Mouse (Mus musculus): ENCODE data around the gene Znrf4. TPM values are rescaled to one million over a fixed set of nuclear protein-coding genes. Genes with fewer than 3 reads are reported as not detected.

Znrf4 gene
- polyA plus RNA-seq, 1 experiment from 2014 or later, result not detected

- 3% methylated on average over 32 of the region's 32 CpGs for WGBS
- H3K4me2 ChIP-seq, result peak overlapping the region; percentile 96
- H3K36me3 ChIP-seq, result no peaks in the 10 kb centered on the region
- peak overlapping the region; percentile 64 for H3K4me3 ChIP-seq
- ATAC-seq (ENCODE audit: extremely low read depth, insufficient number of reproducible peaks, low FRiP score, low TSS enrichment), result no peak
- peaks cover 65% of the 10 kb centered on the region for H3K4me1 ChIP-seq
- peaks cover 68% of the 10 kb centered on the region for H3K27me3 ChIP-seq (replicated peaks)
- H3K9me3 ChIP-seq, result peaks cover 6% of the 10 kb centered on the region; the same call in 1 of the 2 replicates
- H3K9ac ChIP-seq, result peak overlapping the region; percentile 88
- H3K27ac ChIP-seq (replicated peaks), result no peak overlapping the region
Measured at GRCm38 (mm10) chr17:56474311-56474830, 37.9 kb downstream of the Znrf4 start.

DNA sequence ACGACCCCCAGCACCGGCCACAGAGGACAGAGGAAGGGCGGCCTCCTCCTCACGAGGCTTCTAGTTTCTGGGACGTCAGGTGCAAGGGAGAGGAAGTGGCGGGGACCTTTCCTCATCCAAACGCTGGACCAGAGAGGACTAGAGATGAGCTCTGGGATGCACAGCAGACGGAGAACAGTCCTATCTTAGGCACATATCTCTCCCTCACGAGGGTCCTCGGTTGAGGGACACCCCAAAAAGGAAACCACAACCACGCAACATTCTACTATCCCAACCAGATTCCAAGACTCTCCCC is 38.7 kb downstream of the Znrf4 start:
- peak overlapping the region; percentile 64 for H3K4me3 ChIP-seq
- peak overlapping the region; percentile 96 for H3K4me2 ChIP-seq
- H3K9ac ChIP-seq, result peak overlapping the region; percentile 88
- no peaks in the 10 kb centered on the region for H3K36me3 ChIP-seq
- H3K27me3 ChIP-seq (replicated peaks), result peaks cover 68% of the 10 kb centered on the region
- H3K9me3 ChIP-seq, result peaks cover 6% of the 10 kb centered on the region; the same call in 1 of the 2 replicates
- 1% methylated on average over 11 of the region's 11 CpGs for WGBS
- H3K4me1 ChIP-seq, result peaks cover 71% of the 10 kb centered on the region
- ATAC-seq (ENCODE audit: extremely low read depth, insufficient number of reproducible peaks, low FRiP score, low TSS enrichment), result no peak
- no peak overlapping the region for H3K27ac ChIP-seq (replicated peaks)

DNA sequence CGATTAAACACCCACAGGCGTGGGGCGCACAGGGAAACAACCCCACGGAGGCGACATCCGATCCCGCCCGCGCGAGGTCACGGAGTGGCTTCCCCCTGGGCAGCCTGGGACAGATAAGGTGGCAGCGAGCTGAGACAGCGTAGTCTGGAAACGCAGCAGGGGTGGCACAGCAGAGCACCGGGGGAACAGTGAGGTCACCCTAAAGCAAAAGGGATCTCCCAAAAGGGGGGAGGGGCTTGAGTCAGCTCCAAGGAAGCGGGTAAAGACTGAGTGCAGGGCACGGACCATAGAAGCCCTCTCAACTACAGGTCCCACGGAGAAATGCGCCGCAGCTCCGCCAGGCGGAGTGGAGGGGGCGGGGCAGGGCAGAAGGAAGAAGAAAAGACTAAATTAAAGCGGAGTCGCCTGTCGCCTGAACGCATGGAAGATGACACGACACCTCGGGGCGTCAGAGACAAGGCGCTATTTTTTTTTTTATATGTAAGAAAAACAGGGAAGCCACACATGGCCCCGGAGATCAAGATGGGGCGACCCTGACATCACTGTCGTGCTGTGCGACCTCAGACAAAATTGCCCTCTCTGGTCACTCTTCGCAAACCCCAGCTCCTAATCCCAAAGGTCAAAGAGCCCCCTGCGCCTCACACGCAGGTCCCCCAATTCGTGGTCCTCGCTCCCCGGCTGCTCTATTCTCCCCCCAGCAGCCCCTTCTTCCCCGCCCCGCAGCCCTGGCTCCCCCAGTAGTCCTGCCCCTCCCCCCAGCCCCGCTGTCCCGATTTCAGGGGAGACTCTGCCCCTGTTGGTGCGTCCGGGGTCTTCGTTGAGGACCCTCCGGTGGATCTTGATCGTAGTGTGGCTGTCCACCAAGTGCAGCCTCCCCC is 39.3 kb downstream of the Znrf4 start:
- 2% methylated on average over 50 of the region's 50 CpGs for WGBS
- Histone ChIP-seq H3K9ac (peak overlapping the region; percentile 88), H3K27me3 (replicated peaks) (peaks cover 64% of the 10 kb centered on the region), H3K36me3 (no peaks in the 10 kb centered on the region; the same call in 1 of the 2 replicates), H3K4me1 (peaks cover 76% of the 10 kb centered on the region), H3K9me3 (peaks cover 6% of the 10 kb centered on the region; the same call in 1 of the 2 replicates), H3K27ac (replicated peaks) (no peak overlapping the region), H3K4me2 (peak overlapping the region; percentile 96), H3K4me3 (peak overlapping the region; percentile 64)
- ATAC-seq (ENCODE audit: extremely low read depth, insufficient number of reproducible peaks, low FRiP score, low TSS enrichment), result no peak

- 12% methylated on average over 16 of the region's 16 CpGs for WGBS
- H3K4me3 ChIP-seq, result peak overlapping the region; percentile 64
- H3K27me3 ChIP-seq (replicated peaks), result peaks cover 55% of the 10 kb centered on the region
- peak overlapping the region; percentile 88 for H3K9ac ChIP-seq
- H3K4me1 ChIP-seq, result peaks cover 83% of the 10 kb centered on the region
- no peak for ATAC-seq (ENCODE audit: extremely low read depth, insufficient number of reproducible peaks, low FRiP score, low TSS enrichment)
- peak overlapping the region; percentile 96 for H3K4me2 ChIP-seq
- H3K9me3 ChIP-seq, result peaks cover 6% of the 10 kb centered on the region; the same call in 1 of the 2 replicates
- no peaks in the 10 kb centered on the region; the same call in 1 of the 2 replicates for H3K36me3 ChIP-seq
- no peak overlapping the region for H3K27ac ChIP-seq (replicated peaks)
Measured at GRCm38 (mm10) chr17:56472121-56472520, 40.1 kb downstream of the Znrf4 start.

DNA sequence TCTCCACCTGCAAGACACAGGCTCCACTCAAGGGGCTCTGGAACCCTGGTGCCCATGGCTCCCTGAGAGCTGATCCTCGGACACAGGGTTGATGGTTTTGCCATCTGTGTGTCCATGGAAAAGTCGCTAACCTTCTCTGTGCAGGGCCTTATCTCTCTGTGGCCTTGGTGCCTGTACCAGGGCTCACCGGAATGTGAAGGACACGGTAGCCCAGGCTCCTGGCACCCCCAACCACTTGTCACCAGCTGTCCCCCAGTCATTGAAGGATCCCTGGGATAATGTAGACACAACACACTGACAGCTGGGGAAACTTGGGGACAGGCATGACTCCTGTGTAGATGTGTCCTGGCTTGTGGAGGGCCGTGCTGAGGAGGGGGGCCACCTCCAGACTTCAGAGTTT is 41.1 kb downstream of the Znrf4 start:
- Histone ChIP-seq H3K9me3 (no peaks in the 10 kb centered on the region), H3K36me3 (no peaks in the 10 kb centered on the region; the same call in 1 of the 2 replicates), H3K27ac (replicated peaks) (no peak overlapping the region), H3K27me3 (replicated peaks) (peaks cover 50% of the 10 kb centered on the region), H3K4me3 (no peak overlapping the region), H3K4me2 (no peak overlapping the region), H3K9ac (no peak overlapping the region; the same call in 1 of the 2 replicates), H3K4me1 (peaks cover 83% of the 10 kb centered on the region)
- ATAC-seq (ENCODE audit: extremely low read depth, insufficient number of reproducible peaks, low FRiP score, low TSS enrichment), result no peak
- 64% methylated on average over 5 of the region's 5 CpGs for WGBS

- 23% methylated on average over 10 of the region's 10 CpGs for WGBS
- H3K27me3 ChIP-seq (replicated peaks), result peaks cover 49% of the 10 kb centered on the region
- H3K4me3 ChIP-seq, result peak overlapping the region; percentile 51
- ATAC-seq (ENCODE audit: extremely low read depth, insufficient number of reproducible peaks, low FRiP score, low TSS enrichment), result no peak
- H3K4me1 ChIP-seq, result peaks cover 82% of the 10 kb centered on the region
- no peaks in the 10 kb centered on the region; the same call in 1 of the 2 replicates for H3K36me3 ChIP-seq
- H3K9ac ChIP-seq, result peak overlapping the region; percentile 81
- H3K9me3 ChIP-seq, result no peaks in the 10 kb centered on the region
- peak overlapping the region; percentile 76 for H3K4me2 ChIP-seq
- no peak overlapping the region for H3K27ac ChIP-seq (replicated peaks)
Measured at GRCm38 (mm10) chr17:56470571-56470970, 41.7 kb downstream of the Znrf4 start.

- H3K4me1 ChIP-seq, result peaks cover 77% of the 10 kb centered on the region
- H3K4me3 ChIP-seq, result peak overlapping the region; percentile 51
- no peaks in the 10 kb centered on the region; the same call in 1 of the 2 replicates for H3K36me3 ChIP-seq
- peak overlapping the region; percentile 76 for H3K4me2 ChIP-seq
- H3K27me3 ChIP-seq (replicated peaks), result peaks cover 43% of the 10 kb centered on the region
- H3K9me3 ChIP-seq, result no peaks in the 10 kb centered on the region
- H3K9ac ChIP-seq, result peak overlapping the region; percentile 81
- peak overlapping the region; percentile 83 for H3K27ac ChIP-seq (replicated peaks)
- no peak for ATAC-seq (ENCODE audit: extremely low read depth, insufficient number of reproducible peaks, low FRiP score, low TSS enrichment)
- WGBS, result 2% methylated on average over 23 of the region's 26 CpGs
Measured at GRCm38 (mm10) chr17:56470001-56470436, 42.2 kb downstream of the Znrf4 start.

DNA sequence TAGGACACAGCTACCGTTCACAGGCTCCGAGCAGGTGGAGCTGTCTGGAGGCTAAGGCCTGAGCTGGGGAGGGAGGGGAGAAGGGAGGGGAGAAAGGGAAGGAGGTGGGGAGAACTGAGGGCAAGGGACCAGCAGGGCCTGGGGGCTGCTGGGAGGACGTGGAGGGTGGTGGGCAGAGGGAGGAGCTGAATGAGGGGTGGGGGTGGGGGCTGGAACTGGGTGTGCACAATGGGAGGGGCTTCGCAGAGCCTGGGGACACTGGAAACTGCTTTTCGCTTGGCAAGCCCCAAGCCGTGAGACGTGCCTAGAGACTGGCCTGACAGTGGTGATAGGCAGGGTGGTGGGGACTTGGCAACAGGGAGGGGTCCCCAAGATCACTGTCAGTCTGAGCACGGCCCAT is 43.0 kb downstream of the Znrf4 start:
- ATAC-seq (ENCODE audit: extremely low read depth, insufficient number of reproducible peaks, low FRiP score, low TSS enrichment), result no peak
- 18% methylated on average over 8 of the region's 8 CpGs for WGBS
- Histone ChIP-seq H3K27me3 (replicated peaks) (peaks cover 36% of the 10 kb centered on the region), H3K4me1 (peaks cover 69% of the 10 kb centered on the region), H3K4me3 (peak overlapping the region; percentile 51), H3K9ac (peak overlapping the region; percentile 81), H3K4me2 (peak overlapping the region; percentile 76), H3K27ac (replicated peaks) (peak overlapping the region; percentile 83), H3K36me3 (no peaks in the 10 kb centered on the region; the same call in 1 of the 2 replicates), H3K9me3 (no peaks in the 10 kb centered on the region)

GRCm38 (mm10) chr17:56468870-56469269 is 43.4 kb downstream of the Znrf4 start:
- Histone ChIP-seq H3K27me3 (replicated peaks) (peaks cover 32% of the 10 kb centered on the region), H3K4me3 (peak overlapping the region; percentile 51), H3K4me2 (peak overlapping the region; percentile 76), H3K9ac (peak overlapping the region; percentile 81), H3K36me3 (no peaks in the 10 kb centered on the region; the same call in 1 of the 2 replicates), H3K9me3 (no peaks in the 10 kb centered on the region), H3K27ac (replicated peaks) (peak overlapping the region; percentile 83), H3K4me1 (peaks cover 68% of the 10 kb centered on the region)
- WGBS, result 34% methylated on average over 7 of the region's 7 CpGs
- peak; percentile 27; the same call in 1 of the 2 replicates for ATAC-seq (ENCODE audit: extremely low read depth, insufficient number of reproducible peaks, low FRiP score, low TSS enrichment)

DNA sequence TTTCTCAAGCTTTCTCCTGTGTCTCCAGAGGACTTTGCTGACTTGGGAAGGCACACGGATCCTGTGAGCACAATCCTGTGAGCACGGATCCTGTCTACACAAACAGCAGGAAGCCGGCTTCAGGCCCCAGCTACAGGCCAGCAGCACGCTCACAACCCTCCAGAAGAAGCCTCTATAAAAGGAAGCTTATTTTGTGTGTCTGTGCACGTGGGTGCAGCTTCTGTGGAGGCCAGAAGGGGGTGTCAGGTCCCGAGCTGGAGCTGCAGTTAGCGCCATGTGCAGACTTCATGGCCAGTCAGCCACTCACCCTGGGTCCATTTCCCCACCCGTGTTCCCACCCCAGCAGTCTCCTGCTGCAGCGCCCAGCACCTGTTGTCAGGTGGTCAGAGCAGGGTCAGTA is 43.9 kb downstream of the Znrf4 start:
- no peaks in the 10 kb centered on the region for H3K9me3 ChIP-seq
- H3K4me1 ChIP-seq, result peaks cover 68% of the 10 kb centered on the region
- H3K27me3 ChIP-seq (replicated peaks), result peaks cover 27% of the 10 kb centered on the region
- H3K36me3 ChIP-seq, result no peaks in the 10 kb centered on the region; the same call in 1 of the 2 replicates
- no peak for ATAC-seq (ENCODE audit: extremely low read depth, insufficient number of reproducible peaks, low FRiP score, low TSS enrichment)
- no peak overlapping the region for H3K4me3 ChIP-seq
- peak overlapping the region; percentile 83 for H3K27ac ChIP-seq (replicated peaks)
- H3K9ac ChIP-seq, result 0 out of 2 replicates have a peak overlapping the region, but pooled peaks have one; percentile 8
- 87% methylated on average over 9 of the region's 9 CpGs for WGBS
- H3K4me2 ChIP-seq, result 0 out of 2 replicates have a peak overlapping the region, but pooled peaks have one; percentile 76

DNA sequence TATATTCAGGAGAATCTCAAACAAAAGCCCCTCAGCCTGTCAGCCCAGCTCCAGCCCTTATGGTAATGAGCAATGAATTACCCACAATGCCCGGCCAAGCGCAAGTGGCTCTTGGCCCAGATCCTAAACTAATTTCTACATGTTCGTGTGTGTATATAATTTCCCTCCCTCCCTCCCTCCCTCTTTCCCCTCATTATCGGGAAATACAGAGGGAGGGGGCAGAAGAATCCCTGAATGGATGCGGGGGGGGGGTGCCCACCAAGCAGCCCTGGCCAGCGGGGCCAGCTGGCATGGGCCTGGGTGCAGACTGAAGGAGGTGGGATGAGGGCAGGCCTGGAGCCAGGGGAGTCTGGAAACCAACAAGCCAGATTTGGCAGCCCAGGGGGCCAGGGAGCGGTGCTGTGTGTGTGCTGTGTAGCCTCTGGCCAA is 44.8 kb downstream of the Znrf4 start:
- ATAC-seq (ENCODE audit: extremely low read depth, insufficient number of reproducible peaks, low FRiP score, low TSS enrichment), result no peak
- Histone ChIP-seq H3K4me2 (peak overlapping the region; percentile 28; the same call in 1 of the 2 replicates), H3K4me3 (no peak overlapping the region), H3K27ac (replicated peaks) (peak overlapping the region; percentile 83), H3K36me3 (no peaks in the 10 kb centered on the region; the same call in 1 of the 2 replicates), H3K9me3 (no peaks in the 10 kb centered on the region), H3K27me3 (replicated peaks) (peaks cover 18% of the 10 kb centered on the region), H3K9ac (peak overlapping the region; percentile 8), H3K4me1 (peaks cover 67% of the 10 kb centered on the region)
- WGBS, result 64% methylated on average over 7 of the region's 7 CpGs
